Mouse (Mus musculus): Measurements from ENCODE around the gene Tmprss11b. TPM values are rescaled to one million over a fixed set of nuclear protein-coding genes. Genes with fewer than 3 reads are reported as not detected.
"Not testable (repeated sequence)": the region's sequence is repeated elsewhere in the genome, so short reads cannot be mapped to it uniquely, and the experiment has no call there.

Tmprss11b gene
- not detected in 2 replicates for polyA plus RNA-seq (2015; fragmentation: Nextera tagmentation; extraction: Ambion mirVana)

GRCm38 (mm10) chr5:86676262-86676661 is at the start of gene Tmprss11b:
TSS of gene Tmprss11b (minus strand) at chr5:86676362.
- DNase-seq (ENCODE audit: low spot score) = no peak
- ATAC-seq = no peak

DNA sequence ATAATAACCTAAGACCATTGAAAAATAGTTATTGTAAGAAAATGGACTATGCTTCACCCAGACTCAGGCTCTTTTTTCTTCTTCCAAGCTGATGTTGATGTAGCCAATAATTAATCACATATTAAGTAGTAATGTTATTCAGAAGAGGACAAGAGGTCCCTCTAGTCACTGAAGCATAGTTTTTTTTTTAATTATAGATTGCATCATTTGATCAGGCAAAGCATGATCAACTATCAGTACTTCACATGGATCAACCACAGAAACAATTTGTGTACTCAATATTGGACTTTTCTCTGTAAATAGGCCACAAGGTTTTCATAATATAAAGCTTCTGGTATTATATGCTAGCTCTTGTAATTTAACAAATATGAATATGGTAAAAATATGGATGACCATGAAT is 48.9 kb upstream of the Tmprss11b start:
- no peak overlapping the region for H3K9ac ChIP-seq (replicated peaks; ENCODE audit: low read depth)
- H3K4me3 ChIP-seq (ENCODE audit: low read depth, low read length) = no peak overlapping the region
- ATAC-seq (no peak), DNase-seq (ENCODE audit: low spot score) (no peak)
- no peaks in the 10 kb centered on the region for H3K36me3 ChIP-seq (ENCODE audit: insufficient read depth, low read length)
- H3K4me2 ChIP-seq (replicated peaks; ENCODE audit: low read depth, low read length) = no peak overlapping the region
- H3K27ac ChIP-seq (ENCODE audit: low read length) = no peak overlapping the region
- no peaks in the 10 kb centered on the region for H3K4me1 ChIP-seq (ENCODE audit: insufficient read depth, low read depth, low read length)
- no peaks in the 10 kb centered on the region for H3K27me3 ChIP-seq (replicated peaks; ENCODE audit: insufficient read depth, low read length)
- TF ChIP-seq EP300 (IDR thresholded peaks at IDR 0.05) (no peak), CTCF (IDR thresholded peaks at IDR 0.05) (no peak)
- H3K9me3 ChIP-seq (ENCODE audit: low read length) = no peaks in the 10 kb centered on the region

More at GRCm38 (mm10) chr5:86676262-86676661, at the start of gene Tmprss11b:
- Histone ChIP-seq H3K4me3 (ENCODE audit: low read depth, low read length) (no peak within 1 kb of the TSS), H3K9ac (replicated peaks; ENCODE audit: low read depth) (no peak within 1 kb of the TSS), H3K36me3 (ENCODE audit: insufficient read depth, low read length) (no peaks in the 10 kb centered on the region), H3K9me3 (ENCODE audit: low read length) (no peaks in the 10 kb centered on the region), H3K4me2 (replicated peaks; ENCODE audit: low read depth, low read length) (no peak within 1 kb of the TSS), H3K4me1 (ENCODE audit: insufficient read depth, low read depth, low read length) (no peaks in the 10 kb centered on the region), H3K27me3 (replicated peaks; ENCODE audit: insufficient read depth, low read length) (no peaks in the 10 kb centered on the region), H3K27ac (ENCODE audit: low read length) (no peak within 1 kb of the TSS)
- TF ChIP-seq CTCF (IDR thresholded peaks at IDR 0.05) (no peak), EP300 (IDR thresholded peaks at IDR 0.05) (no peak)
- WGBS = 60% methylated on average over 5 of the region's 5 CpGs

GRCm38 (mm10) chr5:86722820-86723460 is 46.8 kb upstream of the Tmprss11b start:
- DNase-seq (ENCODE audit: low spot score) (no peak), ATAC-seq (no peak)
- Histone ChIP-seq H3K27me3 (replicated peaks; ENCODE audit: insufficient read depth, low read length) (no peaks in the 10 kb centered on the region), H3K9me3 (ENCODE audit: low read length) (no peaks in the 10 kb centered on the region), H3K4me2 (replicated peaks; ENCODE audit: low read depth, low read length) (no peak overlapping the region), H3K27ac (ENCODE audit: low read length) (no peak overlapping the region), H3K9ac (replicated peaks; ENCODE audit: low read depth) (no peak overlapping the region), H3K4me3 (ENCODE audit: low read depth, low read length) (no peak overlapping the region), H3K4me1 (ENCODE audit: insufficient read depth, low read depth, low read length) (no peaks in the 10 kb centered on the region), H3K36me3 (ENCODE audit: insufficient read depth, low read length) (no peaks in the 10 kb centered on the region)
- WGBS = 40% methylated on average over 2 of the region's 2 CpGs
- TF ChIP-seq EP300 (IDR thresholded peaks at IDR 0.05) = no peak
- no peak for TF ChIP-seq CTCF (IDR thresholded peaks at IDR 0.05)

- no peaks in the 10 kb centered on the region for H3K27me3 ChIP-seq (replicated peaks; ENCODE audit: insufficient read depth, low read length)
- H3K36me3 ChIP-seq (ENCODE audit: insufficient read depth, low read length) = no peaks in the 10 kb centered on the region
- no peak for TF ChIP-seq CTCF (IDR thresholded peaks at IDR 0.05)
- TF ChIP-seq EP300 (IDR thresholded peaks at IDR 0.05) = no peak
- no peaks in the 10 kb centered on the region for H3K4me1 ChIP-seq (ENCODE audit: insufficient read depth, low read depth, low read length)
- 71% methylated on average over 2 of the region's 2 CpGs for WGBS
- H3K9me3 ChIP-seq (ENCODE audit: low read length) = no peaks in the 10 kb centered on the region
- H3K4me3 ChIP-seq (ENCODE audit: low read depth, low read length) = no peak overlapping the region
- no peak for DNase-seq (ENCODE audit: low spot score)
- H3K27ac ChIP-seq (ENCODE audit: low read length) = no peak overlapping the region
- H3K4me2 ChIP-seq (replicated peaks; ENCODE audit: low read depth, low read length) = no peak overlapping the region
- H3K9ac ChIP-seq (replicated peaks; ENCODE audit: low read depth) = no peak overlapping the region
- no peak for ATAC-seq
These were observed 38.8 kb upstream of the Tmprss11b start for GRCm38 (mm10) chr5:86714967-86715366.

DNA sequence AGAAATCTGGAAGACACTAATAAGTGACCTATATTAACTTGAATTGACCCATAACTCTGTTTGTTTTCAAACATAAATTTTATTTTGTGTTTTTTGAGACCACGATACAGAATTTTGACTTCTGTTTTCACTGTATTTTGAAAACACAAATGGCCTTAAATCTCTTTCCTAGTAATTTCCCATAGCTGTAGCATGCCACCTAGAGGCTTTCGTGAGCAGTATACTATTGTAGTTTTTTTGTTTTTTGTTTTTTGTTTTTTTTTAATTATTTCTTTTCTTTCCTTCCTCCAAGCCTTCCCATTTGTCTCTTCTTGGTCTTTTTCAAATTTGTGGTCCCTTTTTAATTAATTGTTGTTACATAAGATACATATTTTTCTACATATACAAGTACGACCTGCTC is 28.8 kb upstream of the Tmprss11b start:
- WGBS = 71% methylated on average over 3 of the region's 3 CpGs
- DNase-seq (ENCODE audit: low spot score) = no peak
- Histone ChIP-seq H3K4me3 (ENCODE audit: low read depth, low read length) (no peak overlapping the region), H3K36me3 (ENCODE audit: insufficient read depth, low read length) (no peaks in the 10 kb centered on the region), H3K4me2 (replicated peaks; ENCODE audit: low read depth, low read length) (no peak overlapping the region), H3K4me1 (ENCODE audit: insufficient read depth, low read depth, low read length) (no peaks in the 10 kb centered on the region), H3K9me3 (ENCODE audit: low read length) (no peaks in the 10 kb centered on the region), H3K27me3 (replicated peaks; ENCODE audit: insufficient read depth, low read length) (no peaks in the 10 kb centered on the region), H3K9ac (replicated peaks; ENCODE audit: low read depth) (no peak overlapping the region), H3K27ac (ENCODE audit: low read length) (no peak overlapping the region)
- TF ChIP-seq EP300 (IDR thresholded peaks at IDR 0.05) = no peak
- TF ChIP-seq CTCF (IDR thresholded peaks at IDR 0.05) = no peak
- ATAC-seq = no peak

DNA sequence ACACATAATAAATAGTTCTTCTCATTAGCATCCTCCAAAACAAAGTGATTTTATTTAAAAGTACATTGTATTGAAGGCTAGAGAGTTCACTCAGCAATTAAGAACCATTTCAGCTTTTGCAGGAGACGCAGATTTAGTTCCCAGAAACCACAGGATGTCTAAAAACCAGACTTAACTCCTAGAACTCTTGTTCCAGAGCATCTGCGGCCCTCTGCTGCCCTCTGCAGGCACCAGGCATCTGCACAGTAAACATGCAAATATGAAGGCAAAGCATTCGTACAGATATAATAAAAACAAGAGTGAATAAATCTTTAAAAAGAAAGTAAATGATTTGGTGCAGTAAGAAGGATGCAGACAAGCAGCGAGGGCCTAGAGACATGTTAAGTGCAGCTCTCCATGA is 8.5 kb upstream of the Tmprss11b start:
- H3K9me3 ChIP-seq (ENCODE audit: low read length) = no peaks in the 10 kb centered on the region
- no peaks in the 10 kb centered on the region for H3K27me3 ChIP-seq (replicated peaks; ENCODE audit: insufficient read depth, low read length)
- H3K4me1 ChIP-seq (ENCODE audit: insufficient read depth, low read depth, low read length) = no peaks in the 10 kb centered on the region
- WGBS = 47% methylated on average over 4 of the region's 4 CpGs
- no peak overlapping the region for H3K4me3 ChIP-seq (ENCODE audit: low read depth, low read length)
- no peak overlapping the region for H3K27ac ChIP-seq (ENCODE audit: low read length)
- no peak overlapping the region for H3K4me2 ChIP-seq (replicated peaks; ENCODE audit: low read depth, low read length)
- ATAC-seq (no peak), DNase-seq (ENCODE audit: low spot score) (peak; percentile 6)
- no peaks in the 10 kb centered on the region for H3K36me3 ChIP-seq (ENCODE audit: insufficient read depth, low read length)
- no peak overlapping the region for H3K9ac ChIP-seq (replicated peaks; ENCODE audit: low read depth)
- TF ChIP-seq CTCF (IDR thresholded peaks at IDR 0.05) = peak; percentile 58
- TF ChIP-seq EP300 (IDR thresholded peaks at IDR 0.05) = no peak

- H3K27me3 ChIP-seq (replicated peaks; ENCODE audit: insufficient read depth, low read length); ATAC-seq; H3K4me2 ChIP-seq (replicated peaks; ENCODE audit: low read depth, low read length); H3K36me3 ChIP-seq (ENCODE audit: insufficient read depth, low read length); H3K4me3 ChIP-seq (ENCODE audit: low read depth, low read length); H3K9me3 ChIP-seq (ENCODE audit: low read length); H3K27ac ChIP-seq (ENCODE audit: low read length); H3K4me1 ChIP-seq (ENCODE audit: insufficient read depth, low read depth, low read length); H3K9ac ChIP-seq (replicated peaks; ENCODE audit: low read depth): not testable (repeated sequence)
- TF ChIP-seq CTCF (IDR thresholded peaks at IDR 0.05) = peak; percentile 37
- DNase-seq (ENCODE audit: low spot score) = peak; percentile 7
- WGBS = 23% methylated on average over 4 of the region's 4 CpGs
These were observed 27.0 kb downstream of the Tmprss11b start for GRCm38 (mm10) chr5:86649185-86649584.
